Mouse (Mus musculus): ENCODE results near the gene Mrpl23.

Mrpl23 gene

DNA sequence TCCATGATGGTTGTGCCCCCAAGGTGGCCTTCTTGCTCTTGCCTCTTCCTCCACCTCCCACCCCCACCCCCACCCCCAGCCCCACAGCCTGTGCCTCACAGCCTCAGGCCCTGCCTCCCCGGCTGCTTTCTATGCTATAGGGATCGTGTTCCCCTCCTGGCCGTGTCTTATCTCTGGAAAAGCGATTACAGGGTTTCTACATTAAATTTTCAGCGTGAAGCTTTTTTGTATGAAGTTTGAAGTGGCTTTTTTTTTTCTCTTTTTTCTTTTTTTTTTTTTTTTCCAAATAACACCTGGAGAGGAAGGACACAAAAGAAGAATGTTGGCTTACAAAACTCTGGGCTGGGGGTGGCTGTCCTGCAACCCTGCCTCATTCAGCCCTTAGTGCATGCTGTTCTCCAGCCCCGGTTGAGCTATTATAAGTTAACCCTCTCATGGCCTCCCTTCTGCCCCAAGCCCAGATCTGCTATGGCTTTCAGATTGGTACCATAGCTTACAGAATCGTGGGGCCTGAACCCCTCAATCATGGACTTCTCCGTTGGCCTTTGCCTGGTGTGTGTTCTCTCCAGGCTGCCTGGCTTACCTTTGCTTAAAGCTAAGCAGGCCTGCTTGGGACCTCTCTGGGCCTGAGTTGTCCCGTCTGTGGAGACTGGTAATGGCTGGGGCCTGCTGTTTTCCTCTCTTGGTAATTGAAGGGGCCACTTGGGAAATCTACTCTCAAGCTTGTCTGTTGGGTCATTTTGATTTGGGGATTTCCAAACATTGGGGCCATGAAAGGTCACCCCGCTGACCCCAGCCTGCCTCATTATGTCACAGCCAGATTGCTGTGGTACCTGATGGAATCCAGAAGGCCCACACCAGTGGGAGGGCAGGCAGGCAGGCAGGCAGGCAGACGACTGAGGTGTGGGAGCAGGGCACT lies 21.2 kb downstream of the Mrpl23 start:
- DNase-seq = no peak

DNA sequence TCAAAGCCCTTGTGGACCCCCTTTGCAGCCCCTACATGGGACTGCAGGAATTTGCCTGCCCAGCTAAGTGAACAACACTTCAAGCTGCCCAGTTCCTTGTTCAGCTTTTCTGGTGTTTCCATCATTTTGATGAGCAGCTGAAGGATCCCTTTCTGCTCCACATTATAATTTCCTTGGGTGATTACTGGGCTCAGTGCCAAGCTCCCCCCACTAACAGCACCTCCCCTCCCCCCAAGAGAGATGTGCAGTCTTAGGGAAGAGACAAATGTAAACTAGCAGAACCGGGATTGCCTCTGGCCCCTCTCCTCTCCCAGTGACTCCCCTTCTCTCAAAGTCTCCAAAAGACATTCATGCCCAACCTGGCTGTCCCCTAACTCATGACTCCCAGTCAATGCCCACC lies 22.1 kb downstream of the Mrpl23 start:
- DNase-seq = no peak

DNA sequence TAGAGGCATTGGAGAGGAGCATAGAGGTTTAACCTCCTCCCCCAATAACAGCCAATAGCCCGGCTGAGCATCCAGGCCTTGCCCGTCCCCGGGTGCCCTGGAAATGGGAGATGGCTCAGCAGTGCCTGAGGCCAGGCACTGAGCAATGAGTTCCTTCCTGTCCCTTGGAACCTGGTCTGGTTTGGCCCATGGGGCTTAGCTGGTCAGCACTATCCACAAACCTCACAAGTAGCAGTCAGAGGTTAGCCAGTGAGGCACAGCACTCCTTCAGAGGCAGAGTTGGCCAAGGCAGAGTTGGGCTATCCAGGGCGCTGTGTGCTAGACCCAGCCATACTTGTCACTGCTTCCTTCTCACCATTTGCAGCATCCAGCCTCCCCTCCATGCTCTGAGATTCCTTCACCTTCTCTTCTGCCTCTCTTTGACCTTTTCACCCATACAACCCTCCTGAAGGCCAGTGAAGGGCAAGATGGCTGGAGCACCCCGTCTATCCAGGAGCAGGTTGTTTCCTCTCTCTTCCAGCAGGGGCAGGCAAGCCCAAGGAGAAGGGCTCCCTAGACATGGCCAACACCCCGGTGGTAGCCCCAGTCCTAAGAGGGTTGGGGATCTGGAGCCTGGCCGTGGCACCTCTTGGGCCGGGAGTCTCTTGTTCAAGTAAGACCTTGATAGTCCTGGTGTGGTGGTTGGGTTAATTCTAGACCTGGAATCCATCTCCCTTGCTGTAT lies 23.0 kb downstream of the Mrpl23 start:
- DNase-seq = no peak

DNA sequence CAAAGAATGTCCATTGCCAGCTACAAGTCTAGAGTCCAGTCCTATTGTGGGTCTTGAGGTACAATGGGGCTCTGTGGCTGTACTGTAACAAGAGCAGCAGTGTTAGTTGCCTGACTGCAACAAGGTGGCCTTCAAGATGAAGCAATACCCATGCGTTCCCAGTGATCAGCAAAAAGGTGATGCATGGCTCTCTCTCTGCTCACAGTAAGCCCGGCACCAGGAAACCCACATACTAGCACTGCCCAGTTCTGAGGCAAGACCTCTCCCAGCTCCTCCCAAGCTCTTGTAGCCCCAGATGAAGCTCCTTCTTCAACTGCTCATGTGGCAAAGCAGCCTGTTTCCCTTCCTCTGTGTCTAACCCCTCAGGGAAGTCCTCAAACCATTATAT lies 23.6 kb downstream of the Mrpl23 start:
- DNase-seq = no peak

- no peak for DNase-seq
These were observed 25.2 kb downstream of the Mrpl23 start for GRCm38 (mm10) chr7:142557696-142558095.

GRCm38 (mm10) chr7:142558511-142559146 lies 26.1 kb downstream of the Mrpl23 start:
- DNase-seq = no peak

GRCm38 (mm10) chr7:142559651-142560175 lies 27.2 kb downstream of the Mrpl23 start:
- DNase-seq = no peak

- DNase-seq = no peak
These were observed 28.7 kb downstream of the Mrpl23 start for GRCm38 (mm10) chr7:142560942-142561855.

GRCm38 (mm10) chr7:142561856-142562404 lies 29.4 kb downstream of the Mrpl23 start:
- DNase-seq = no peak

- no peak for DNase-seq
These were observed 30.7 kb downstream of the Mrpl23 start for GRCm38 (mm10) chr7:142563168-142563567.

GRCm38 (mm10) chr7:142564955-142565643 lies 32.6 kb downstream of the Mrpl23 start:
- no peak for DNase-seq

GRCm38 (mm10) chr7:142566512-142566911 lies 34.0 kb downstream of the Mrpl23 start:
- no peak for DNase-seq

DNA sequence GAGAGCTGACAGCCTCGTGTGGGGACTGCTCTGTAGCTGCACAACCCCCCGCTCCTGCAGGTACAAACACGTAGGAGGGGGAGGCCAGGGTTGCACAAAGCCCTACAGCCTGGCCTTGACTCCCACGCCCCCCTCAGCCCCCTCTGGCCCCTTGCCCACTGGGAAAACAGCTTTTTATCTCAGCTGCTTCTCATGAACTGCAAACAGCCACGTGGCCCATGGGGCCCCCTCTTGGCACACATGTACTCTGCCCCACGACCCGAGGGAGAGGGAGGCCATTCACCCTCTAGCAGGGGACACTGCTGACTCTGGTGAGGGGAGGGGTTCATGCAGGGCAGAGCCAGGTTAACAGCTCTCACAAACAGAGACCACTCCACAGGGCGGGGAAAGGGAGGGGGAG lies 36.5 kb downstream of the Mrpl23 start:
- DNase-seq = no peak

DNA sequence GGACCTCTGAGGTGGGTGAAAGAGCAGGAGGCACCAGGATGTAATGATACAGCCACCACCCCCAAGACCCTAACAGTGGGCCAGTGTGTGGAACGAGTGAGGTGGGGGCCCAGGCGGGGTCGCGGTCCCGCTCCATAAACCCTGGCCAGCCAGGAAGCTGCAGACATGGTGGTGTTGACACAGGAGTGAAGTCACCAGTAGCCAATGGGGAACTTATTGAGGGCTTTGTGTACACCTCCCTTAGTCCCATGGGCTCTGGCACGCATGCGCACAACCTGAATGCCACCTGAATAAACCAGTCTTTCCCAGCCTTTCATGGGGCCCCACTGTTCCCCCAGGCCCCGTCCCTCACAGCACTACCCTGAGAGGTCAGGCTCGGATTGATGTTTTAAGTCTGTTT lies 38.1 kb downstream of the Mrpl23 start:
- DNase-seq = no peak

- DNase-seq = peak; percentile 30
These were observed 39.2 kb downstream of the Mrpl23 start for GRCm38 (mm10) chr7:142571458-142572220.

DNA sequence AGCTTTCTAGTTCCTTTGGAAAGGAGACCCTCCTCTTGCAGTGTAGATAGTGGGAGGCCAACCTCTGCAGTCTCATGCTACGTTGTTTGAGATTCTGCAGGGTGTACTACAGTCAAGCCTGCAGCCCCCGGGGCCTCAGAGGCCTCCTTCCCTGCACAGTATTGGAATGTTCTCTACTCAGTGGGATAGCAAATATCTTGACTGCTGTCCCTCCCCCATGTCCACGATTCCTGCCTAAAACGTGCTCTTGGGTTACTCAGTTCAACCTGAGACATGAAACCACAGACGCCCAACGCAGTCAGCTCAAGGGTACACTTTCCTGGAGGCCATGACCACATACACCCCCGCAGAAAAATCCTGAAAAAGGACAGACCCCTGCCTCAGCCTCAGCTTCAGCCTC lies 39.9 kb downstream of the Mrpl23 start:
- no peak for DNase-seq

DNA sequence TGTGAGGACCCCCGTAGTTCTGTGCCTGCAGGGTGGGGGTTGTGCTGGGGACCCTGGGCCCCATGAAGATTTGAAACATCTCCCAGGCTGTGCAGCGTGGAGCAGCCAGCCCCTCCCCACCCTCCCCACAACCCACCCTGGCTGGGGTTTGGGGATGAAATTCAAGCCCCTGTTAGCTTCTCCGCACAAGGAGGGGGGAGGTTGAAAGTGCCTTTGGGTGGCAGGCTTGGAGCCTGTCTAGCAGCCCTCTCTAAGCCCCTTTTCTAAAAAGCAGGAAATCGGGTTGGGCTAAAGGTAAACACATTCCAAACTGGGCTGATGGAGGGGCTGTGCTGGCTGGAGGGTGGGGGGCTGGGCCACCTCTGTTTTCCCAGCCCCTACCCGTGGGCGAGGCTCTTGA lies 40.5 kb downstream of the Mrpl23 start:
- DNase-seq = no peak

- no peak for DNase-seq
These were observed 41.7 kb downstream of the Mrpl23 start for GRCm38 (mm10) chr7:142574155-142574660.

DNA sequence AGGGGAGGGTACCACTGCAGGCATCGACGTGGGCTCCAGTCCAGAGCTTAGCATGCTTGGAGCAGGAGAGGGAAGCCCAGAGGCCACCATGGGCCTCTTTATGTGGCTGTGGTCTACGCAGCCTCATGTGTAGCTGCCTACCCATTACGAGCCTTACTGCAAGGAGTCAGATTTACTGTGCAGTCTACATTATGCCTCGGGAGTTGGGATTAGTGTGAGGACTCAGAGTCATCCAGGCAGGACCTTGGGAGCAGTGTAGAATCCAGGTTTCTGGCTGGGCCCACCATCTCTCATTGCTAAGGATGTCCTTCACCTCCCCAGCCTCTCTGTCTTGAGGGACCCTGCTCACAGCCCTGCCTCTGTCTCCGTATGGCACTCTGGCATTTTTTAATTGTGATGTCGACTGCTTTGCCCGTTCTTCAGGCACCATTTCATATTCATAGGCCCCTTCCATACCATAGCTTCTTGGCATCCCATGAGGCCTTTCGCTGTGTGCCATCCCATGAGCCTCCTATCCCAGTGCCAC lies 42.4 kb downstream of the Mrpl23 start:
- no peak for DNase-seq

GRCm38 (mm10) chr7:142575491-142575890 lies 43.0 kb downstream of the Mrpl23 start:
- DNase-seq = no peak
